Mouse (Mus musculus): ENCODE results near the gene Gm11985.

GRCm38 (mm10) chr11:7211211-7211610 is 22.8 kb upstream of the Gm11985 start:
- TF ChIP-seq CTCF (IDR thresholded peaks at IDR 0.05; ENCODE audit: low read depth) (no peak), EP300 (IDR thresholded peaks at IDR 0.05; ENCODE audit: low read depth) (no peak)
